Mouse (Mus musculus) midbrain, embryonic 14.5 days (tissue): ENCODE data around the gene Hipk1. TPM values are rescaled to one million over a fixed set of nuclear protein-coding genes. Genes with fewer than 3 reads are reported as not detected.

ENCODE experiments used
- ATAC-seq: fragments of 200-750 bp; cut with Nextera tagmentation; 2 replicates; pipeline ENCODE4 v1.8.0; 2017; ENCODE audit warnings: moderate number of reproducible peaks, moderate library complexity; ENCODE audit not compliant: low FRiP score, low TSS enrichment
- DNase-seq: peaks from one replicate; pipeline ENCODE4 v3.0.0-alpha.2; 2015
- H3K27ac ChIP-seq: fragments of 300-500 bp; sonication (generic); replicated peaks from 2 replicates; pipeline ENCODE4 v1.5.1; 2014; ENCODE audit warnings: mild to moderate bottlenecking, low read depth, low read length, moderate library complexity
- H3K27me3 ChIP-seq: fragments of 300-500 bp; sonication (generic); 2 replicates; pipeline ENCODE4 v1.6.1; 2014; ENCODE audit warnings: low read length, control low read depth, mixed read lengths; ENCODE audit not compliant: control insufficient read depth, insufficient read depth
- H3K36me3 ChIP-seq: fragments of 300-500 bp; sonication (generic); 2 replicates; pipeline ENCODE4 v1.6.1; 2014; ENCODE audit warnings: low read length, control low read depth; ENCODE audit not compliant: control insufficient read depth, insufficient read depth
- H3K4me1 ChIP-seq: fragments of 300-500 bp; sonication (generic); 2 replicates; pipeline ENCODE4 v1.6.1; 2014; ENCODE audit warnings: mild to moderate bottlenecking, antibody characterized with exemption, low read length, control low read depth; ENCODE audit not compliant: control insufficient read depth, insufficient read depth
- H3K4me2 ChIP-seq: fragments of 300-500 bp; sonication (generic); 2 replicates; pipeline ENCODE4 v1.6.1; 2014; ENCODE audit warnings: mild to moderate bottlenecking, low read length, moderate library complexity
- H3K4me3 ChIP-seq: fragments of 300-500 bp; sonication (generic); replicated peaks from 2 replicates; pipeline ENCODE4 v1.5.1; 2014; ENCODE audit warnings: low read depth, low read length
- H3K9ac ChIP-seq: fragments of 300-500 bp; sonication (generic); replicated peaks from 2 replicates; pipeline ENCODE4 v1.6.1; 2014; ENCODE audit warnings: mild to moderate bottlenecking, low read length, moderate library complexity
- H3K9me3 ChIP-seq: fragments of 300-500 bp; sonication (generic); 2 replicates; pipeline ENCODE4 v1.6.1; 2016; ENCODE audit warnings: low read length, control low read depth, mixed read lengths; ENCODE audit not compliant: control insufficient read depth
- WGBS: fragments of 180-500 bp; shearing (Covaris S2); extraction: QIAGEN DNeasy Blood & Tissue Kit; methylation state at CpG from one replicate; pipeline ENCODE4 v1.1.7; 2014; 5-methylcytosine and 5-hydroxymethylcytosine counted together
- polyA plus RNA-seq: library from polyadenylated mRNA; unstranded; fragments of >200 nt; fragmentation: Nextera tagmentation; extraction: Ambion mirVana; gene quantifications from 2 replicates; pipeline ENCODE4 v1.2.1, GENCODE M21; 2014

Hipk1 gene
- polyA plus RNA-seq, 1 experiment from 2014 or later: 22.1 TPM

DNA sequence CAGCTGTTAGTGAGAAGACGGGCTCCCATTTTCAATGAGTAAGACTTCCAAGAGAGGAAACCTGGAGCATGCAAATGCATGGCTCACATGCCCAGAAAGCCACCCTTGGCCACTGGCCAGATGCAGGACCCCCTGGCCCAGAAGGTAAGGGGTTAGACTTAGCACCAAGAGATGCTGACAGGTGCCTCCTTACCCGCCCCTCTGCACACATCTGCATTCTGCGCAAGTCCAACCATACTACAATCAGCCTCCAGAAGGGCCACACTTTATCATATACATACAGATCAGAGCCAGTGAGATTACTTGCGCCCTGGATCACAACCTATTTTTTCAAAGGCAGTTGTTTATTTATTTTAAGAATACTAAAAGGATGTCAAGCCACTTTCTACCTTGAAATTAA lies 72.6 kb downstream of the Hipk1 start:
- DNase-seq (no peak), ATAC-seq (no peak)
- H3K9ac ChIP-seq: no peak overlapping the region
- H3K4me2 ChIP-seq: no peak overlapping the region
- H3K4me1 ChIP-seq: peaks cover 15% of the 10 kb centered on the region
- H3K36me3 ChIP-seq: no peaks in the 10 kb centered on the region
- WGBS: 91% methylated on average over 4 of the region's 4 CpGs
- no peaks in the 10 kb centered on the region for H3K27me3 ChIP-seq
- H3K4me3 ChIP-seq: no peak overlapping the region
- H3K9me3 ChIP-seq: no peaks in the 10 kb centered on the region
- no peak overlapping the region for H3K27ac ChIP-seq

DNA sequence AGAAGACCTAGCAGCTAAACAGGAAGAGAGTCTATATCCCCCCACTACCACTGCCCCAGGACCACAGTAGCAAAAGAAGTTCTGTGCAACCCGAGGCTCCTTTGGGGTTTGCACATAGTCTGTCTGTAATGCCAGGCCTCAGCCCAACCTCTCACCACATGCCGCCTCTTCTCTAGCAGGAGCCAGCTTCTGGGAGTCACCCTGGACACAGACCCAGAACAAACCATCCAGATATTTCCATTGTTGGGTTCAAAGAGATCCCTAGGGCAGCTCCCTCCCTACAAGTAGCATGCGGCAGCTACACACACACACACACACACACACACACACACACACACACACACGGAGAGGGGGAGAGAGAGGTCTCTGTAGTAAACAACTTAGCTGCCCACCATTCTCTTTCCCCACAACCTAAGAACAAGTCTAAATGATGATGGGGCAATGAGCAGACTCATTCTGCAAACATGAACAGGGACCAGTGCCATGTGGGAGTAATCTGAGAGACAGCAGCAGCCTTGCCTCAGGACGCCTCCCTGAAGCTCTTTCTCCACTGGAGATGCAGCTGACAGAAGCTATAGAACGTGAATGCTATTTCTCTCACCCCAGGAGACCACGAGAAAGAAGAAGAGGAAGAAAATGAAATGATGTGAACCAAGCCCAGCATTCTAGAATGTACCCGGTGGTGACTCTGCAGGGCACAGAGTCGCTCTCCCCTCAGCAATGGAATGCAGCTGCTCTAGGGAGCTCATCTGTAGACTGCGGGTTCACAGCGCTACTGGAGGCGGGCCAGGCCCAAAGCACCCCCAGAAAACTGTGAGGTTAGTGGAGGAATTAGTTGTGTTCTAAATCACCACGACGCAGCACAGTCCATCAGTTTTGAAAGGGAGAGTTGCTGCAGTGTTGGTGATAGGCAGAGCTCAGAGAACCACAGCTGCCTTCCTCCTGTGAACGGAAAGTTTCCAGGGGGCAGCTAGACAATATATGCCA lies 74.3 kb downstream of the Hipk1 start:
- 0 out of 2 replicates have a peak overlapping the region, but pooled peaks have one; percentile 8 for H3K27ac ChIP-seq
- 39% methylated on average over 15 of the region's 15 CpGs for WGBS

DNA sequence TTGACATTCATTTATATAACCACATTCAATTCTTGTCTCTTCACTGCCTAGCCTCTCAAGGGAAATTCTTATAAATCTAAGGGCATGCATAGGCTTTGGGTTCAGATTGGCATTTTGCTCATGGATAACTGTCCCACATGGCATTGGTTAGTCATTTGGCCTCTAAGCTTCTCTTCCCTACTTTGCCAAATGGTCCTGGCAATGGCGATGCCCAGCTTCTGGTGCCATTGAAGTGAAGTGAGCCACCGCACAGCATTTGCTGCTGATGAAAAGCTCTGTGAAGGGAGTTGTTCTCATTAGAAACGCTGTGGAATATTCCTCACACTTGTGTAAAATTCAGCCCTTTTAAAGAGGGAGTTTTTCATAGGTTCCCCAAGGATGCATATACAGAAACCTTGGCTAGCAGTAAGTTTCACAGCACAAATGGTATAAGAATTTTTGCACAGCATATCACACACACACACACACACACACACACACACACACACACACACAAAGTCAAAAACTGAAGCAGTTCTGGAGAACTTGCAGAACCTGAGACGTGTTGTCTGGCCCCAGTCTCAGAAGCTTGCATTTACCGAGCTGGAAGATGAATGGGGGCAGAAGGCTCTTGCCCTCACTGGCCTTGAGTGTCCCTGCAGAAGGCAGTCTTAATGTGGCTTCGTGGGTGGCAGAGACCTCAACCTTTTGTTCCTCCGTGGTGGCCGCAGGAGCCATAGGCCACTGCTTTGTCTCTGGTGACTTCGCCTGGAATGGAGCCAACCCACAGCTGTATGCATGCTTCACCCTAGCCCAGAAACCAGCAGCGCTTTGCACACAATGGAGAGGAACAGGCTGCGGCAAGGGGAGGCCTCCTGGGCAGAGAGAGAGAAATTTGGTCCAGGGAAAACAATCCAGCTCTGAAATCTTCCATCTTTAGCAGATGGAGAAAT lies 75.3 kb downstream of the Hipk1 start:
- no peak overlapping the region; the same call in 1 of the 2 replicates for H3K27ac ChIP-seq
- WGBS: 25% methylated on average over 11 of the region's 11 CpGs

More for the DNA sequence above, 74.3 kb downstream of the Hipk1 start:
- Histone ChIP-seq H3K9me3 (no peaks in the 10 kb centered on the region), H3K4me2 (no peak overlapping the region), H3K4me3 (no peak overlapping the region), H3K9ac (no peak overlapping the region), H3K4me1 (peaks cover 15% of the 10 kb centered on the region), H3K36me3 (no peaks in the 10 kb centered on the region), H3K27me3 (no peaks in the 10 kb centered on the region)
- DNase-seq: peak; percentile 18
- no peak; the same call in 1 of the 2 replicates for ATAC-seq

DNA sequence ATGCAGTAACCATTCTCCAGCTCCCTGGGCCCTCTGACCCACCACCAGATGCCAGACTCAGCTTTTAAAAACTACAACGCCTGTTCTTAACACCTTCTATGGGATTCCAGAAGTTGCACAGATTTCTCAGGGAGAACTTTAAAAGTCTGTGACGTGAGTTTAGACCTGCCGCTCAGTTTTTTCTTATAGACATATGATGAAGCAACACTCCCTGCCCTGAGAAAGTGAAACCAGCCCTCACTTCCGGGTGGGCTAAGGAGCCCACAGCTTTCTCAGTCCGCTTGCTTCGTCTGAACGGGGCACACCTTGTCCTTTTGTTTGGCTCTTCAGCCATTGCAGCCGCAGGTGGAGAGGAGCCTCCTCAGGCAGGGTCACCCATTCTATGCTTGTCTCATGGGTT lies 76.4 kb downstream of the Hipk1 start:
- H3K4me3 ChIP-seq: no peak overlapping the region
- H3K9ac ChIP-seq: no peak overlapping the region
- no peak overlapping the region for H3K4me2 ChIP-seq
- DNase-seq (no peak), ATAC-seq (no peak)
- WGBS: 90% methylated on average over 8 of the region's 8 CpGs
- H3K27ac ChIP-seq: no peak overlapping the region
- H3K36me3 ChIP-seq: no peaks in the 10 kb centered on the region
- H3K27me3 ChIP-seq: no peaks in the 10 kb centered on the region
- peaks cover 15% of the 10 kb centered on the region for H3K4me1 ChIP-seq
- no peaks in the 10 kb centered on the region for H3K9me3 ChIP-seq

More for the DNA sequence above, 75.3 kb downstream of the Hipk1 start:
- H3K4me2 ChIP-seq: no peak overlapping the region
- no peaks in the 10 kb centered on the region for H3K36me3 ChIP-seq
- no peaks in the 10 kb centered on the region for H3K9me3 ChIP-seq
- ATAC-seq (no peak), DNase-seq (peak; percentile 65)
- H3K9ac ChIP-seq: no peak overlapping the region
- no peak overlapping the region for H3K4me3 ChIP-seq
- H3K4me1 ChIP-seq: peaks cover 15% of the 10 kb centered on the region
- H3K27me3 ChIP-seq: no peaks in the 10 kb centered on the region

DNA sequence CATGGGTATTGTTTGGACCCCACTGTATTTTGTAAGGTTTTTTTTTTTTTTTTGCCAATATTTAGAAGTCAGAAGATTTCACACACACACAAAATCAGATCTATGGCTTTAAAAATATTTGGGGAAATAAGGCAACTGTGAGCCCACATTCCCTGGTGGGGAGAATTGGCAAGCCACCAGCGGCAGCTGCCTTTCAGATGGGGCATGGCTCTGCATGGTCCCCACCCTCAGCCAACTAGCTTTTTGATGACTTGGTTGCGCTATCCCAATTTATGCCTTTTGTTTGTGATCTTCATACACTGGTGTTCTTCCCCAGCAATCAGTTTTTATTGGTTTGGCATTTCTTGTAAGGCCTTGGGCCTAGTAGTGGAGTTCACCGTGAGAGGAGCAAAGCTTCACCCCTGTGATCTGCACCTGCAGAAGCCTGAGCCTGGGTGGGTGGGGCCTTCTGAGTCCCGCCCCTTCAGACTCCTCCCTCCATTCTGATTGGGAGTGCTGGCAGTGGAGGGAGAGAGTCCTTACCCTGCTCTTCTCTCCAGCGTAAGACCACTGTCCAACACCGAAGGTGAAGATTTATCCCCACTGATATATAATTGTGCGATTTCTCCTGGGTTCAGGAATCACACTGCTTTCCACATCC lies 77.0 kb downstream of the Hipk1 start:
- H3K9me3 ChIP-seq: no peaks in the 10 kb centered on the region
- no peaks in the 10 kb centered on the region for H3K27me3 ChIP-seq
- H3K27ac ChIP-seq: no peak overlapping the region
- H3K4me3 ChIP-seq: no peak overlapping the region
- WGBS: 75% methylated on average over 7 of the region's 7 CpGs
- DNase-seq (no peak), ATAC-seq (no peak)
- H3K36me3 ChIP-seq: no peaks in the 10 kb centered on the region
- peaks cover 15% of the 10 kb centered on the region for H3K4me1 ChIP-seq
- no peak overlapping the region for H3K4me2 ChIP-seq
- no peak overlapping the region for H3K9ac ChIP-seq

DNA sequence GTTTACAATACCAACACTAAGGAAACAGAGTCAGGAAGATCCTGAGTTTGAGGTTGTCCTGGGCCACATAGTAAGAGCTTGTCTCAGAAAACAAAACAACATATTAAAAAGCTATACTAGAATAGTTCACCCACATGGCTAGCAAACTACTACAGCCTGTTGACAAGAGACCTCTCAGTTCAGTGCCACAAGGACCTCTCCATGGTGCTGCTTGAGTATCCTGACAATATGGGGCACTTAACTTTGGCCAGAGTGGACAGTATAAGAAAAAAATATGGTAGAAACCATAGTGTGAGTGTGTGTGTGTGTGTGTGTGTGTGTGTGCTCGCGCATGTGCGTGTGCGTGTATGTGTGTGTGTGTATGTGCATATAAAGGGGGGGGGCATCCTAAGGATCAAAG lies 79.2 kb downstream of the Hipk1 start:
- H3K9ac ChIP-seq: no peak overlapping the region
- WGBS: 93% methylated on average over 4 of the region's 4 CpGs
- H3K4me2 ChIP-seq: no peak overlapping the region
- peaks cover 12% of the 10 kb centered on the region for H3K4me1 ChIP-seq
- DNase-seq (no peak), ATAC-seq (no peak)
- no peak overlapping the region for H3K27ac ChIP-seq
- H3K27me3 ChIP-seq: no peaks in the 10 kb centered on the region; the same call in 1 of the 2 replicates
- H3K9me3 ChIP-seq: no peaks in the 10 kb centered on the region
- H3K36me3 ChIP-seq: no peaks in the 10 kb centered on the region
- H3K4me3 ChIP-seq: no peak overlapping the region

DNA sequence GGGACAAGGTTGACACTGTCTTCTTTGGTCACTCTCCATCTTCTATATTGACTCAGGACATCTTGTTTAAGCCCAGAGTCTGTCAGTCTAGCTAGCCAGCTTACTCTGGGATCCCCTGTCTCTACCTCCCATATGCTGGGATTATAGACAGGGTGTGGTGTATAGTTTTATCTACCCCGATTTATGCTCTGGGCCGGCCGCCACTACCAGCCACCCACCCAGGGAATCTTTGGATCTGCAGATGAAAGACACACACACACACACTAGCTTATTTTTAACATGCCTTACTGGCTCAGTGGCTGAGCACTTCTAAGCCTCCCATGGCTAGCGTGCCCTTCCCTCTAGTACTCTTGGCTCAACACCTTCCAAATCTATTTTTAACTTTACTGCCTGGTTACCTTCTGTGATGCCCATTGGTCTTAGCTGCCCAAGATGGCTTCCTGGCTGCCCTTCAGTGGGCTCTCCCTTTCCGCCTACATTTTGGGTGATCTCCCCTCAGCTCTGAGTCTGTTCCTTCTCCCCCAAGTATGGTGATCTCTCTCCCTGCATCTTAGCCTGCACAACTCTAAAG lies 81.8 kb downstream of the Hipk1 start:
- Histone ChIP-seq H3K9ac (no peak overlapping the region), H3K27ac (no peak overlapping the region), H3K4me2 (no peak overlapping the region), H3K27me3 (no peaks in the 10 kb centered on the region; the same call in 1 of the 2 replicates), H3K4me3 (no peak overlapping the region), H3K4me1 (no peaks in the 10 kb centered on the region), H3K9me3 (no peaks in the 10 kb centered on the region), H3K36me3 (no peaks in the 10 kb centered on the region)
- WGBS: 94% methylated on average over 5 of the region's 5 CpGs
- DNase-seq: no peak
- ATAC-seq: no peak

DNA sequence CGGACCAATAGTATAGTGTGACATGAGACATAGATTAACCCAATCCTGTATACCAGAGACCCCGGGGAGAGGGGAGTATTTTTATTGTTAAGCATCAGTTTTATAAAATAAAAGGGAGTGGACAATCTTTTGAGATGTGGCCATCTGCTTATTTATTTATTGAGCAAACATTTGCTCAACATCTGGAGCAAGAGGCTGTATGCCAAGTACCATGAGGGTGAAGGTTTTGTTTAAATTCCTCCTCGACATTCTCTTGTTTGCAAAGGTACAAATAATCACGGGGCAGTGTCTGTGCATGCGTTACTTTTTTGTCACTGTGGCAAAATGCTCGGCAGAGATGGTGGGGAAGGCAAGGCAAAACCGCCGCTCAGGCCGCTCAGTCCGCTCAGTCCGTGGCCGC lies 85.9 kb downstream of the Hipk1 start:
- H3K36me3 ChIP-seq: no peaks in the 10 kb centered on the region
- H3K4me1 ChIP-seq: no peaks in the 10 kb centered on the region
- DNase-seq: no peak
- no peak overlapping the region for H3K4me2 ChIP-seq
- no peak overlapping the region for H3K27ac ChIP-seq
- 91% methylated on average over 12 of the region's 12 CpGs for WGBS
- H3K9me3 ChIP-seq: no peaks in the 10 kb centered on the region
- no peak overlapping the region for H3K4me3 ChIP-seq
- H3K27me3 ChIP-seq: no peaks in the 10 kb centered on the region; the same call in 1 of the 2 replicates
- no peak for ATAC-seq
- H3K9ac ChIP-seq: no peak overlapping the region
